Mouse (Mus musculus): ENCODE data around the gene Swi5. TPM values are rescaled to one million over a fixed set of nuclear protein-coding genes. Genes with fewer than 3 reads are reported as not detected.

Gene Swi5
- polyA plus RNA-seq, 1 experiment = 21.0 TPM

- peaks cover 20% of the 10 kb centered on the region for H3K4me1 ChIP-seq (ENCODE audit: control insufficient read depth)
- H3K4me3 ChIP-seq (replicated peaks) = no peak overlapping the region
- TF ChIP-seq GATA1 (IDR thresholded peaks at IDR 0.05; ENCODE audit: low read length) (no peak), TAL1 (IDR thresholded peaks at IDR 0.05; ENCODE audit: low read length) (no peak)
- H3K9me3 ChIP-seq (ENCODE audit: control insufficient read depth, low read length) = no peaks in the 10 kb centered on the region
- H3K36me3 ChIP-seq (ENCODE audit: control insufficient read depth) = peaks cover 92% of the 10 kb centered on the region
- no peaks in the 10 kb centered on the region for H3K27me3 ChIP-seq (ENCODE audit: control insufficient read depth)
These were observed 33.3 kb downstream of the Swi5 start for GRCm38 (mm10) chr2:32254563-32254962.

- Histone ChIP-seq H3K27me3 (ENCODE audit: control insufficient read depth) (no peaks in the 10 kb centered on the region), H3K4me1 (ENCODE audit: control insufficient read depth) (peaks cover 8% of the 10 kb centered on the region), H3K4me3 (replicated peaks) (no peak overlapping the region), H3K36me3 (ENCODE audit: control insufficient read depth) (peaks cover 96% of the 10 kb centered on the region), H3K9me3 (ENCODE audit: control insufficient read depth, low read length) (no peaks in the 10 kb centered on the region)
- TF ChIP-seq TAL1 (IDR thresholded peaks at IDR 0.05; ENCODE audit: low read length) (no peak), GATA1 (IDR thresholded peaks at IDR 0.05; ENCODE audit: low read length) (no peak)
These were observed 34.5 kb downstream of the Swi5 start for GRCm38 (mm10) chr2:32253352-32253751.

GRCm38 (mm10) chr2:32252658-32253057, 35.2 kb downstream of the Swi5 start:
- H3K9me3 ChIP-seq (ENCODE audit: control insufficient read depth, low read length) = no peaks in the 10 kb centered on the region
- H3K27me3 ChIP-seq (ENCODE audit: control insufficient read depth) = no peaks in the 10 kb centered on the region
- TF ChIP-seq TAL1 (IDR thresholded peaks at IDR 0.05; ENCODE audit: low read length) (no peak), GATA1 (IDR thresholded peaks at IDR 0.05; ENCODE audit: low read length) (no peak)
- no peak overlapping the region for H3K4me3 ChIP-seq (replicated peaks)
- peaks cover 96% of the 10 kb centered on the region for H3K36me3 ChIP-seq (ENCODE audit: control insufficient read depth)
- H3K4me1 ChIP-seq (ENCODE audit: control insufficient read depth) = peaks cover 1% of the 10 kb centered on the region

GRCm38 (mm10) chr2:32251791-32252527, 35.9 kb downstream of the Swi5 start:
- no peaks in the 10 kb centered on the region for H3K27me3 ChIP-seq (ENCODE audit: control insufficient read depth)
- no peaks in the 10 kb centered on the region for H3K9me3 ChIP-seq (ENCODE audit: control insufficient read depth, low read length)
- no peak overlapping the region for H3K4me3 ChIP-seq (replicated peaks)
- H3K36me3 ChIP-seq (ENCODE audit: control insufficient read depth) = peaks cover 95% of the 10 kb centered on the region
- peaks cover 1% of the 10 kb centered on the region; the same call in 1 of the 2 replicates for H3K4me1 ChIP-seq (ENCODE audit: control insufficient read depth)
- TF ChIP-seq GATA1 (IDR thresholded peaks at IDR 0.05; ENCODE audit: low read length) = no peak
- TF ChIP-seq TAL1 (IDR thresholded peaks at IDR 0.05; ENCODE audit: low read length) = no peak

GRCm38 (mm10) chr2:32248377-32249361, 39.2 kb downstream of the Swi5 start:
- H3K4me3 ChIP-seq (replicated peaks) = no peak overlapping the region
- no peaks in the 10 kb centered on the region for H3K27me3 ChIP-seq (ENCODE audit: control insufficient read depth)
- H3K4me1 ChIP-seq (ENCODE audit: control insufficient read depth) = no peaks in the 10 kb centered on the region
- H3K36me3 ChIP-seq (ENCODE audit: control insufficient read depth) = peaks cover 96% of the 10 kb centered on the region
- no peaks in the 10 kb centered on the region for H3K9me3 ChIP-seq (ENCODE audit: control insufficient read depth, low read length)
- TF ChIP-seq TAL1 (IDR thresholded peaks at IDR 0.05; ENCODE audit: low read length) (no peak), GATA1 (IDR thresholded peaks at IDR 0.05; ENCODE audit: low read length) (no peak)

- Histone ChIP-seq H3K27me3 (ENCODE audit: control insufficient read depth) (no peaks in the 10 kb centered on the region), H3K4me3 (replicated peaks) (no peak overlapping the region), H3K4me1 (ENCODE audit: control insufficient read depth) (no peaks in the 10 kb centered on the region), H3K9me3 (ENCODE audit: control insufficient read depth, low read length) (no peaks in the 10 kb centered on the region), H3K36me3 (ENCODE audit: control insufficient read depth) (peaks cover 95% of the 10 kb centered on the region)
- TF ChIP-seq TAL1 (IDR thresholded peaks at IDR 0.05; ENCODE audit: low read length) (no peak), GATA1 (IDR thresholded peaks at IDR 0.05; ENCODE audit: low read length) (no peak)
These were observed 41.1 kb downstream of the Swi5 start for GRCm38 (mm10) chr2:32246741-32247140.

- no peaks in the 10 kb centered on the region for H3K9me3 ChIP-seq (ENCODE audit: control insufficient read depth, low read length)
- H3K36me3 ChIP-seq (ENCODE audit: control insufficient read depth) = peaks cover 74% of the 10 kb centered on the region
These were observed 44.9 kb downstream of the Swi5 start for GRCm38 (mm10) chr2:32242986-32243385.

GRCm38 (mm10) chr2:32240591-32240990, 47.3 kb downstream of the Swi5 start:
- Histone ChIP-seq H3K36me3 (ENCODE audit: control insufficient read depth) (peaks cover 52% of the 10 kb centered on the region), H3K4me3 (replicated peaks) (no peak overlapping the region), H3K4me1 (ENCODE audit: control insufficient read depth) (peaks cover 28% of the 10 kb centered on the region), H3K27me3 (ENCODE audit: control insufficient read depth) (no peaks in the 10 kb centered on the region), H3K9me3 (ENCODE audit: control insufficient read depth, low read length) (no peaks in the 10 kb centered on the region)
- no peak for TF ChIP-seq GATA1 (IDR thresholded peaks at IDR 0.05; ENCODE audit: low read length)
- TF ChIP-seq TAL1 (IDR thresholded peaks at IDR 0.05; ENCODE audit: low read length) = no peak

More at GRCm38 (mm10) chr2:32242986-32243385, 44.9 kb downstream of the Swi5 start:
- Histone ChIP-seq H3K4me1 (ENCODE audit: control insufficient read depth) (peaks cover 8% of the 10 kb centered on the region), H3K4me3 (replicated peaks) (no peak overlapping the region), H3K27me3 (ENCODE audit: control insufficient read depth) (no peaks in the 10 kb centered on the region)
- TF ChIP-seq TAL1 (IDR thresholded peaks at IDR 0.05; ENCODE audit: low read length) = no peak
- no peak for TF ChIP-seq GATA1 (IDR thresholded peaks at IDR 0.05; ENCODE audit: low read length)
